Mouse (Mus musculus) ES-Bruce4 (cell line): ENCODE measurements around the gene St3gal3. TPM values are rescaled to one million over a fixed set of nuclear protein-coding genes. Genes with fewer than 3 reads are reported as not detected.

Experiments
- H3K27ac ChIP-seq: 2 replicates; pipeline ENCODE4 v1.5.1; 2012; ENCODE audit warnings: low read length, inconsistent platforms; ENCODE audit not compliant: insufficient read depth
- H3K27me3 ChIP-seq: 2 replicates; pipeline ENCODE4 v1.6.1; 2012; ENCODE audit warnings: mild to moderate bottlenecking, low read length, inconsistent platforms; ENCODE audit not compliant: control insufficient read depth, poor library complexity, insufficient read depth, severe bottlenecking
- H3K36me3 ChIP-seq: 2 replicates; pipeline ENCODE4 v1.6.1; 2012; ENCODE audit warnings: inconsistent platforms, mild to moderate bottlenecking, low read length, moderate library complexity; ENCODE audit not compliant: control insufficient read depth, poor library complexity, insufficient read depth, severe bottlenecking
- H3K4me1 ChIP-seq: one replicate; pipeline ENCODE4 v1.8.1; 2011; ENCODE audit warnings: low read length; ENCODE audit not compliant: control insufficient read depth, insufficient read depth
- H3K4me3 ChIP-seq: 2 replicates; pipeline ENCODE4 v1.5.1; 2011; ENCODE audit warnings: low read depth, mild to moderate bottlenecking, low read length
- H3K9ac ChIP-seq: 2 replicates; pipeline ENCODE4 v1.6.1; 2012; ENCODE audit warnings: low read depth, mild to moderate bottlenecking, inconsistent platforms; ENCODE audit not compliant: poor library complexity, severe bottlenecking
- H3K9me3 ChIP-seq: replicated peaks from 2 replicates; pipeline ENCODE4 v1.6.1; 2012; ENCODE audit warnings: mild to moderate bottlenecking, low read length, inconsistent platforms; ENCODE audit not compliant: control insufficient read depth, poor library complexity, insufficient read depth, severe bottlenecking
- CTCF ChIP-seq: IDR thresholded peaks from one replicate; pipeline ENCODE4 v1.8.1; 2011; ENCODE audit warnings: low read depth, low read length
- EP300 ChIP-seq: IDR thresholded peaks from 2 replicates; pipeline ENCODE4 v1.6.1; 2011; ENCODE audit warnings: low read depth, low read length; ENCODE audit not compliant: insufficient read depth
- POLR2A ChIP-seq: IDR thresholded peaks from one replicate; pipeline ENCODE4 v1.8.1; 2011; ENCODE audit warnings: low read length; ENCODE audit not compliant: insufficient read depth
- polyA plus RNA-seq: library from polyadenylated mRNA; stranded (reverse); fragments of >200 nt; gene quantifications from 2 replicates; pipeline ENCODE4 v1.2.4, GENCODE M21; 2011; ENCODE audit warnings: low read depth; ENCODE audit not compliant: missing spikeins, insufficient read depth, insufficient read length

The St3gal3 gene
- polyA plus RNA-seq, 1 experiment, result 13.9 TPM

- Histone ChIP-seq H3K27ac (no peak overlapping the region), H3K27me3 (no peaks in the 10 kb centered on the region), H3K4me1 (peaks cover 3% of the 10 kb centered on the region), H3K9ac (no peak overlapping the region), H3K9me3 (no peaks in the 10 kb centered on the region), H3K36me3 (no peaks in the 10 kb centered on the region), H3K4me3 (no peak overlapping the region)
- TF ChIP-seq CTCF, result no peak
- TF ChIP-seq EP300, result no peak
- no peak for TF ChIP-seq POLR2A
Observed at GRCm38 (mm10) chr4:117992036-117992435, 142.7 kb downstream of the St3gal3 start.

DNA sequence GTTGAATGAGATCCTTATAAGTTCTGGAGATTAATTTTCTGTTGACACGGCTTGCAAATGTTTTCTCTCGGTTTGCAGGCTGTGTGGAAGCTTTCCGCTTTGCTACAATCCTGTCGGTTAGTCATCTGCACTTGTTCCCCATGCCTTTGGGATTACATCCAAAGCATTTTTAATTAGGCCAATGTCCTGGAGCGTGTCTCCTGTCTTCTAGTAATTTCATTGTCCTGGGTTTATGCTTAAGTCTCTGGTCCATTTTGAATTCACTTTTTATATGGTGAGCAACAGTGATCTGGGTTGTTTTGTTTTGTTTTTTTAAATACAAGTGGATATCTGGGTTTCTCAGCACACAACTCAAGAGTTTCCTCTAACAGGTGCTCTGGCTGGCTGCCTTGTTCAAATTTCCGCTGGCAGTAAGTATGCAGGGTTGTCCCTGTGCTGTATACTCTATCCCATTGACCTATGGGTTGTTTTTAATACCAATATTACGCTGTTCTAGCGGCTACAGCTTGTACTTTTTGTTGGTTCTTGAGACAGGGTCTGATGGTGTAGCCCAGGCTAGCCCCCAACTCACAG is 143.6 kb downstream of the St3gal3 start:
- no peak overlapping the region for H3K27ac ChIP-seq
- no peaks in the 10 kb centered on the region for H3K27me3 ChIP-seq
- H3K4me1 ChIP-seq, result peaks cover 3% of the 10 kb centered on the region
- no peaks in the 10 kb centered on the region for H3K9me3 ChIP-seq
- no peak overlapping the region for H3K9ac ChIP-seq
- no peak overlapping the region for H3K4me3 ChIP-seq
- no peaks in the 10 kb centered on the region for H3K36me3 ChIP-seq
- TF ChIP-seq CTCF (no peak), POLR2A (no peak), EP300 (no peak)

DNA sequence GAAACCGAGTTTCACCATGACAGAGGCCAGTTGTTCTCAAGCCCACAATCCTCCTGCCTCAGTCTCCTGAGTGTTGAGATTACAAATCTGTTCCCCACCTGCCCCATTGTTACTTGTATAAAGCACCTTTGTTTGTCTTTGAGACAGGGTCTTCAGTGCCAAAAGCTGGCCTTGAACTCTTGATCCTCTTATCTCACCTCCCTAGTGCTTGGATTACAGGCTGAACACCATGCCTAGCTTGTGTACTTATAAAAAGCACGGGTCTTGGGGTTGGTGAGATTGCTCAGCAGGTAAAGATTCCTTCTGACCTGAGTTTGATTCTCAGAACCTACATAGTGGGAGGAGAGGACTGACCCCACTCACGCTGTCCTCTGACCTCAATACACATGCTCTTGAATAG is 144.1 kb downstream of the St3gal3 start:
- no peak overlapping the region for H3K9ac ChIP-seq
- no peak for TF ChIP-seq POLR2A
- TF ChIP-seq EP300, result no peak
- no peaks in the 10 kb centered on the region for H3K27me3 ChIP-seq
- no peaks in the 10 kb centered on the region for H3K9me3 ChIP-seq
- H3K4me1 ChIP-seq, result peaks cover 3% of the 10 kb centered on the region
- no peak overlapping the region for H3K4me3 ChIP-seq
- H3K27ac ChIP-seq, result no peak overlapping the region
- H3K36me3 ChIP-seq, result no peaks in the 10 kb centered on the region

DNA sequence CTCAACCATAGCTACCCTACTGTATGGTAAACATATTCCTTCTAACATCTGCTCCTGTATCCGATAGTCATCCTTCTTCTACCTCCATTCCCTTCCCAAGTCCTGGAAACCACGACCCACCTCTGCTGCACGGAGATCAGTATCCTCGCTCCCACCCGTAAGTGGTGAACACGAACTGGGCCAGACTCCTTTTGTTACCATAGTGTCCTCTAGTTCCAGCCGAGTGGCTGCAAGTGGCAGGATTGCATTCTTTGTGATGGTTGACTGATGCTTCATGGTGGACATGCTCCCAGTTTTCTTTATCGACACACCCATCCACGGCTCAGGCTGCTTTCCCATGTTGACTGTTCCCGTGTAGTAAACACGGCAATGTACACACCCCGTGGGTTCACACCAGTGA is 144.9 kb downstream of the St3gal3 start:
- H3K9ac ChIP-seq, result no peak overlapping the region
- no peaks in the 10 kb centered on the region for H3K36me3 ChIP-seq
- H3K4me3 ChIP-seq, result no peak overlapping the region
- H3K27ac ChIP-seq, result no peak overlapping the region
- peaks cover 3% of the 10 kb centered on the region for H3K4me1 ChIP-seq
- no peak for TF ChIP-seq POLR2A
- H3K27me3 ChIP-seq, result no peaks in the 10 kb centered on the region
- no peaks in the 10 kb centered on the region for H3K9me3 ChIP-seq

- Histone ChIP-seq H3K36me3 (no peaks in the 10 kb centered on the region), H3K9me3 (no peaks in the 10 kb centered on the region)
- no peak for TF ChIP-seq CTCF
- TF ChIP-seq POLR2A, result no peak
- no peak for TF ChIP-seq EP300
Observed at GRCm38 (mm10) chr4:117986766-117987165, 147.9 kb downstream of the St3gal3 start.

DNA sequence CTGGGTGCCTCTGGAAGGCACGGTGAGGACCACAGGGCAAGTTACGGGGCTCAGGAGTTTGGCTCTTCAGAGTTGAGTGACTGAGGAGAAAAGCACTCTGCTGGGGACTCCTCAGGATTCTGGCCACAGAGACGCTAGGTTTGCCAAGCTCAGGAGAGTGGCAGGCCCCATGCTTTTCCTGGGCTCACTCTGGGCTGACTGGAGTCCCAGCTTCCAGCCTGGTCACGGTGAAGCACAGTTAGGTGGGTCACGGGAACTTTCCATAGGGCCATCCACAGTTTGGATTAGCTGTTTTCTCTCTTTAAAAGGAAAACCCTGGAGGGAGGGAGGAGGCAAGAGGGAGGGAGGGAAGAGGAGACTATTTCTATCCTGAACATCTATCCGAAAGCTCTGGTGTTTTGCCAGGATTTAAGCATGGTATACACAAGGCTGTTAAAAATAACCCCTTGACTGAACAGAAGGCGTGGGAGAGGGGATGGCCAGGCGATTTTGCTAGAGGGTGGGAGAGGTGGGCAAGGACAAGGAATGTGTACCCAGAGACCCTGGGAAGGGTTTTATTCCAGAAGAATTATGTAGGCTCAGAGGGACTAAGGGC is 149.6 kb downstream of the St3gal3 start:
- H3K9ac ChIP-seq, result no peak overlapping the region
- no peak overlapping the region for H3K4me3 ChIP-seq
- H3K36me3 ChIP-seq, result no peaks in the 10 kb centered on the region
- H3K27ac ChIP-seq, result no peak overlapping the region
- TF ChIP-seq POLR2A (no peak), EP300 (no peak), CTCF (no peak)
- no peaks in the 10 kb centered on the region for H3K27me3 ChIP-seq
- H3K9me3 ChIP-seq, result no peaks in the 10 kb centered on the region
- no peaks in the 10 kb centered on the region for H3K4me1 ChIP-seq

More at GRCm38 (mm10) chr4:117986766-117987165, 147.9 kb downstream of the St3gal3 start:
- no peaks in the 10 kb centered on the region for H3K27me3 ChIP-seq
- no peak overlapping the region for H3K4me3 ChIP-seq
- no peak overlapping the region for H3K27ac ChIP-seq
- no peaks in the 10 kb centered on the region for H3K4me1 ChIP-seq
- no peak overlapping the region for H3K9ac ChIP-seq
